Mouse (Mus musculus) liver, embryonic 11.5 days (tissue): ENCODE measurements around the gene Ptprg. TPM values are rescaled to one million over a fixed set of nuclear protein-coding genes. Genes with fewer than 3 reads are reported as not detected.

ENCODE experiments used
- ATAC-seq: fragments of 200-750 bp; cut with Nextera tagmentation; replicated peaks from 2 replicates; pipeline ENCODE4 v1.8.0; 2017; ENCODE audit warnings: moderate number of reproducible peaks, mild to moderate bottlenecking, moderate TSS enrichment, moderate library complexity; ENCODE audit not compliant: low FRiP score
- DNase-seq: peaks from one replicate; pipeline ENCODE4 v3.0.0-alpha.2; 2017; ENCODE audit warnings: low spot score
- H3K27ac ChIP-seq: fragments of 300-500 bp; sonication (generic); 2 replicates; pipeline ENCODE4 v1.5.1; 2014; ENCODE audit warnings: mild to moderate bottlenecking, low read depth, low read length, control low read depth
- H3K27me3 ChIP-seq: fragments of 300-500 bp; sonication (generic); replicated peaks from 2 replicates; pipeline ENCODE4 v1.6.1; 2014; ENCODE audit warnings: low read length, mixed read lengths; ENCODE audit not compliant: control insufficient read depth, insufficient read depth
- H3K36me3 ChIP-seq: fragments of 300-500 bp; sonication (generic); 2 replicates; pipeline ENCODE4 v1.6.1; 2014; ENCODE audit warnings: mild to moderate bottlenecking, low read length, moderate library complexity, mixed read lengths; ENCODE audit not compliant: control insufficient read depth, insufficient read depth
- H3K4me1 ChIP-seq: fragments of 300-500 bp; sonication (generic); replicated peaks from 2 replicates; pipeline ENCODE4 v1.6.1; 2014; ENCODE audit warnings: low read length, mixed read lengths; ENCODE audit not compliant: control insufficient read depth, insufficient read depth
- H3K4me2 ChIP-seq: fragments of 300-500 bp; sonication (generic); 2 replicates; pipeline ENCODE4 v1.6.1; 2014; ENCODE audit warnings: mild to moderate bottlenecking, control low read depth, moderate library complexity
- H3K4me3 ChIP-seq: fragments of 300-500 bp; sonication (generic); 2 replicates; pipeline ENCODE4 v1.5.1; 2014; ENCODE audit warnings: low read depth, low read length, control low read depth
- H3K9ac ChIP-seq: fragments of 300-500 bp; sonication (generic); 2 replicates; pipeline ENCODE4 v1.6.1; 2014; ENCODE audit warnings: low read depth, low read length, control low read depth
- H3K9me3 ChIP-seq: fragments of 300-500 bp; sonication (generic); 2 replicates; pipeline ENCODE4 v1.6.1; 2016; ENCODE audit warnings: low read length, inconsistent platforms, mixed read lengths; ENCODE audit not compliant: control insufficient read depth
- WGBS: fragments of 180-500 bp; shearing (Covaris S2); extraction: QIAGEN DNeasy Blood & Tissue Kit; methylation state at CpG from one replicate; pipeline ENCODE4 v1.1.7; 2014; 5-methylcytosine and 5-hydroxymethylcytosine counted together
- polyA plus RNA-seq: library from polyadenylated mRNA; unstranded; fragments of >200 nt; fragmentation: Nextera tagmentation; extraction: Ambion mirVana; gene quantifications from 2 replicates; pipeline ENCODE4 v1.2.1, GENCODE M21; 2014

The Ptprg gene
- polyA plus RNA-seq, 1 experiment from 2014 or later = 8.6 TPM

- DNase-seq (no peak), ATAC-seq (no peak)
- WGBS = 73% methylated on average over 3 of the region's 3 CpGs
- no peak overlapping the region for H3K4me2 ChIP-seq
- no peak overlapping the region for H3K9ac ChIP-seq
- no peaks in the 10 kb centered on the region for H3K27me3 ChIP-seq
- no peaks in the 10 kb centered on the region for H3K4me1 ChIP-seq
- H3K27ac ChIP-seq = no peak overlapping the region
- H3K36me3 ChIP-seq = no peaks in the 10 kb centered on the region
- no peaks in the 10 kb centered on the region for H3K9me3 ChIP-seq
- H3K4me3 ChIP-seq = no peak overlapping the region
Measured at GRCm38 (mm10) chr14:11672981-11673547, 119.7 kb downstream of the Ptprg start.

DNA sequence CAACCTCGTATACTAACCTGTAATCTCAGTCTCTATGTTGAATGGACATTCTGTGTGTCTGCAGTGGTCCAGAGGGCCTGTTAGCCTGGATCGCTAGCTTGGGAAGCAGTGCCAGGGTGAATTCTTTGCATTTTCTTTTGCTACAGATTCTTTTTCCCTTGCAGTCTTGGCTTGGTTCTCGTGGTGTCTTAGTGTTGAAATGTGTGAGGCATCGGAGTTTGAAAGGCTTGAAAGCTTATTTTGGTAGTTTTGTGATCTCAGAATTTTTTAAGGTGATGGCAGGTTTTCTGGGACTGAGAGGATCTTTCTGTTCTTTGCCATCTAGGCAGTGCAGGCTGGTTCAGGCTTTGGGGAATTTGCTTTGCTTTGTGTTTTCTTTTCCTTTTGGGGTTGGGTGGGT lies 124.9 kb downstream of the Ptprg start:
- Histone ChIP-seq H3K27me3 (no peaks in the 10 kb centered on the region), H3K4me3 (no peak overlapping the region), H3K27ac (no peak overlapping the region), H3K36me3 (no peaks in the 10 kb centered on the region), H3K9ac (no peak overlapping the region), H3K9me3 (no peaks in the 10 kb centered on the region), H3K4me1 (0 out of 2 replicates have a peak, but pooled peaks cover 5% of the 10 kb centered on the region), H3K4me2 (no peak overlapping the region)
- DNase-seq (no peak), ATAC-seq (no peak)
- 77% methylated on average over 4 of the region's 4 CpGs for WGBS

GRCm38 (mm10) chr14:11679741-11680140 lies 126.4 kb downstream of the Ptprg start:
- Histone ChIP-seq H3K4me2 (no peak overlapping the region), H3K4me1 (0 out of 2 replicates have a peak, but pooled peaks cover 6% of the 10 kb centered on the region)
- 59% methylated on average over 3 of the region's 3 CpGs for WGBS

GRCm38 (mm10) chr14:11680621-11681020 lies 127.3 kb downstream of the Ptprg start:
- no peak overlapping the region for H3K9ac ChIP-seq
- 86% methylated on average over 2 of the region's 2 CpGs for WGBS
- H3K27ac ChIP-seq = no peak overlapping the region
- no peaks in the 10 kb centered on the region for H3K9me3 ChIP-seq
- DNase-seq = no peak
- 0 out of 2 replicates have a peak, but pooled peaks cover 6% of the 10 kb centered on the region for H3K4me1 ChIP-seq
- H3K4me2 ChIP-seq = no peak overlapping the region
- ATAC-seq = no peak
- H3K36me3 ChIP-seq = no peaks in the 10 kb centered on the region
- no peaks in the 10 kb centered on the region for H3K27me3 ChIP-seq
- no peak overlapping the region for H3K4me3 ChIP-seq

More at GRCm38 (mm10) chr14:11679741-11680140, 126.4 kb downstream of the Ptprg start:
- Histone ChIP-seq H3K27ac (no peak overlapping the region), H3K9ac (no peak overlapping the region), H3K9me3 (no peaks in the 10 kb centered on the region), H3K27me3 (no peaks in the 10 kb centered on the region), H3K36me3 (no peaks in the 10 kb centered on the region), H3K4me3 (no peak overlapping the region)
- DNase-seq (no peak), ATAC-seq (no peak)

- ATAC-seq (no peak), DNase-seq (no peak)
- Histone ChIP-seq H3K4me1 (0 out of 2 replicates have a peak, but pooled peaks cover 6% of the 10 kb centered on the region), H3K4me3 (no peak overlapping the region), H3K4me2 (no peak overlapping the region), H3K9me3 (no peaks in the 10 kb centered on the region), H3K9ac (no peak overlapping the region), H3K27ac (no peak overlapping the region), H3K36me3 (no peaks in the 10 kb centered on the region), H3K27me3 (no peaks in the 10 kb centered on the region)
- WGBS = 52% methylated on average over 3 of the region's 3 CpGs
Measured at GRCm38 (mm10) chr14:11682441-11682840, 129.1 kb downstream of the Ptprg start.

DNA sequence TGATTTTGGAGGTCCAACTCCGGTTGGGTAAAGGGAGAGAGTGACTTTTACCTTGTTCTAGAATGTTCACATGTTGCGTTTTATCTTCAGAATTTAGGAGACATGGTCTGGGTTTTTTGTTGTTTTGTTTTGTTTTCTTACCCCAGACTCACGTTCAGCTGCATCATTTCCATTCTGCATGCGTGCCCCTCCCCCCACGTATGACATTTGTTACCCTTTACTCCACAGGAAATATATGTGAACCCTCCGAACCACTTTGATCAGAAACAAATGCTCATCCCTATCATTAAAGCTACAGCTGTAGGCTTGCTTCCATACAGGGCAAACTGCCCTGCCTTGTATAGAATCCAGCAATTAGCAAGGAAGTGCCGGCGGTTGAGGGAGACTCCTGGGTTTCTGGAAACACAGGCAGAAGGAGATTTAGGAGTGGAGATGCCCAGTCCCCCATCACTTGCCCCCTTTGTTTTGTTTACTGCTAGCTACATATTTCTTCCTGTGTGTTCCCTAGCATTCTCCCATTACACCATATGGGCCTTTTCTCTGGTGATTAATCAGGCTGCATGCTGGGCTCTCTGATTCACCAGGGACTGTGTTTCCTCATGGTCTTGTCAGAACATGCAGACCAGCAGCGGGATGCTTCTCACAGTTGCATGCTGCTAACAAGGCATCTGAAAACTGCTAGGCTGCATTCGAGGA lies 130.2 kb downstream of the Ptprg start:
- DNase-seq (no peak), ATAC-seq (no peak)
- Histone ChIP-seq H3K27ac (no peak overlapping the region), H3K27me3 (no peaks in the 10 kb centered on the region), H3K4me1 (0 out of 2 replicates have a peak, but pooled peaks cover 6% of the 10 kb centered on the region), H3K4me2 (no peak overlapping the region), H3K9me3 (no peaks in the 10 kb centered on the region), H3K4me3 (no peak overlapping the region), H3K9ac (no peak overlapping the region), H3K36me3 (no peaks in the 10 kb centered on the region)
- 48% methylated on average over 10 of the region's 10 CpGs for WGBS

GRCm38 (mm10) chr14:11684104-11684503 lies 130.8 kb downstream of the Ptprg start:
- no peaks in the 10 kb centered on the region for H3K9me3 ChIP-seq
- no peak for DNase-seq
- no peaks in the 10 kb centered on the region for H3K27me3 ChIP-seq
- no peak overlapping the region for H3K27ac ChIP-seq
- H3K9ac ChIP-seq = no peak overlapping the region
- WGBS = 64% methylated on average over 2 of the region's 2 CpGs
- no peak for ATAC-seq
- no peak overlapping the region for H3K4me3 ChIP-seq
- no peaks in the 10 kb centered on the region for H3K36me3 ChIP-seq
- H3K4me2 ChIP-seq = no peak overlapping the region
- 0 out of 2 replicates have a peak, but pooled peaks cover 6% of the 10 kb centered on the region for H3K4me1 ChIP-seq

- Histone ChIP-seq H3K4me3 (no peak overlapping the region), H3K4me1 (0 out of 2 replicates have a peak, but pooled peaks cover 4% of the 10 kb centered on the region), H3K9ac (no peak overlapping the region), H3K27me3 (no peaks in the 10 kb centered on the region), H3K27ac (no peak overlapping the region), H3K9me3 (no peaks in the 10 kb centered on the region), H3K4me2 (no peak overlapping the region), H3K36me3 (no peaks in the 10 kb centered on the region)
- ATAC-seq (no peak), DNase-seq (no peak)
- WGBS = 55% methylated on average over 1 of the region's 1 CpGs
Measured at GRCm38 (mm10) chr14:11687541-11687940, 134.2 kb downstream of the Ptprg start.

DNA sequence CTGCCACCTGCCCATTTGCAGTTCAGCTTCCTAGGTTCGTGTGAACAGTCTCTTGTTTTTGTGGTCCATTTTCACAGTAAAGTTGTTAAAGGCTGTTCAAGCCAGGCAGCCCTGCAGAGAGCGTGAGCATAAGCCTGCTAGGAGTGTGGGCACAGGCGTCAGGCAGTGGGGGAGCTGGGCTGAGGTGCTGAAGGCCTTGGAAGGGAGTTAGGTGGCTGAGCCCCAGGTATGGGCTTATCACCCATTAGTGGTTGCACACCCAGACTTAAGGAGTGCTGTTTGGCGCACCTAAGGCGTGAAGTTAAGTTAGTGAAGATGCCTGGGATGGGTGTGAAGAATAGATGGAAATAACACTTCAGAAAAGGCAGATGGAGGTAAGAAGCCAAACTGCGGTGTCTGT lies 134.8 kb downstream of the Ptprg start:
- 62% methylated on average over 6 of the region's 6 CpGs for WGBS
- no peak for DNase-seq
- Histone ChIP-seq H3K4me2 (no peak overlapping the region), H3K4me1 (0 out of 2 replicates have a peak, but pooled peaks cover 2% of the 10 kb centered on the region), H3K9me3 (no peaks in the 10 kb centered on the region), H3K27me3 (no peaks in the 10 kb centered on the region), H3K36me3 (no peaks in the 10 kb centered on the region), H3K27ac (no peak overlapping the region), H3K9ac (no peak overlapping the region), H3K4me3 (no peak overlapping the region)
- no peak for ATAC-seq
